Mouse (Mus musculus) gastrocnemius, postnatal 25 days (tissue): ENCODE results near the gene Pcsk4. TPM values are rescaled to one million over a fixed set of nuclear protein-coding genes. Genes with fewer than 3 reads are reported as not detected.

ENCODE experiments used
- DNase-seq: peaks from one replicate; pipeline ENCODE4 v3.0.0; 2022
- long read RNA-seq, 2 experiments: library from polyadenylated mRNA; stranded (forward); transcript quantifications; one replicate each; pipeline ENCODE4 v2.0.0; 2021
- total RNA-seq, 2 experiments: library from RNA; stranded (reverse); gene quantifications; 1 replicate in 1 of 2; 2 replicates in 1 of 2; pipeline ENCODE4 v1.2.3; 2021

The Pcsk4 gene
- 1 to 10 TPM in 1 of 2 experiments, under 1 TPM in 1; 0.84 to 1.1 TPM for total RNA-seq
- long read RNA-seq, experiment 1, partial matches to known transcripts, result 0 of 2 reads
- long read RNA-seq, experiment 1, other reads (novel, unspliced or antisense), result 2 of 2 reads
- long read RNA-seq, experiment 2, partial matches to known transcripts, result 0 of 4 reads
- long read RNA-seq, experiment 2, other reads (novel, unspliced or antisense), result 3 of 4 reads

GRCm38 (mm10) chr10:80329273-80330081, at the start of gene Pcsk4, which contains the start of gene Reep6:
Pcsk4 (minus strand) TSS chr10:80329498.
Reep6 (plus strand) TSS chr10:80329953.
- peak; percentile 98 for DNase-seq

- DNase-seq, result no peak
Measured at GRCm38 (mm10) chr10:80377716-80378115, 48.4 kb upstream of the Pcsk4 start.

- DNase-seq, result peak; percentile 82
Measured at GRCm38 (mm10) chr10:80376160-80376559, 46.9 kb upstream of the Pcsk4 start.

- DNase-seq, result peak; percentile 55
Measured at GRCm38 (mm10) chr10:80374063-80374462, 44.8 kb upstream of the Pcsk4 start.

GRCm38 (mm10) chr10:80372706-80373105, 43.4 kb upstream of the Pcsk4 start:
- DNase-seq, result no peak

- no peak for DNase-seq
Measured at GRCm38 (mm10) chr10:80371983-80372382, 42.7 kb upstream of the Pcsk4 start.

GRCm38 (mm10) chr10:80371411-80371966, 42.2 kb upstream of the Pcsk4 start:
- no peak for DNase-seq

GRCm38 (mm10) chr10:80369995-80370747, 40.9 kb upstream of the Pcsk4 start:
- DNase-seq, result no peak

GRCm38 (mm10) chr10:80368392-80368791, 39.1 kb upstream of the Pcsk4 start:
- no peak for DNase-seq

GRCm38 (mm10) chr10:80367954-80368353, 38.7 kb upstream of the Pcsk4 start:
- no peak for DNase-seq

- DNase-seq, result no peak
Measured at GRCm38 (mm10) chr10:80365736-80366135, 36.4 kb upstream of the Pcsk4 start.

- DNase-seq, result no peak
Measured at GRCm38 (mm10) chr10:80363734-80364133, 34.4 kb upstream of the Pcsk4 start.

GRCm38 (mm10) chr10:80357994-80358639, 28.8 kb upstream of the Pcsk4 start:
- no peak for DNase-seq

GRCm38 (mm10) chr10:80357336-80357735, 28.0 kb upstream of the Pcsk4 start:
- no peak for DNase-seq

- no peak for DNase-seq
Measured at GRCm38 (mm10) chr10:80356737-80357136, 27.4 kb upstream of the Pcsk4 start.

GRCm38 (mm10) chr10:80356001-80356682, 26.8 kb upstream of the Pcsk4 start, which contains the start of gene Plk5:
Plk5 (plus strand) TSS chr10:80356459.
- no peak for DNase-seq

- no peak for DNase-seq
Measured at GRCm38 (mm10) chr10:80355431-80355830, 26.1 kb upstream of the Pcsk4 start.

- no peak for DNase-seq
Measured at GRCm38 (mm10) chr10:80352727-80353126, 23.4 kb upstream of the Pcsk4 start.

GRCm38 (mm10) chr10:80351896-80352295, 22.6 kb upstream of the Pcsk4 start:
- no peak for DNase-seq

- peak; percentile 63 for DNase-seq
Measured at GRCm38 (mm10) chr10:80350292-80350691, 21.0 kb upstream of the Pcsk4 start.

- DNase-seq, result no peak
Measured at GRCm38 (mm10) chr10:80348981-80349380, 19.7 kb upstream of the Pcsk4 start.
